Comparison of ENCODE assay signal across 17 mouse cellular contexts in the genomic region with DNA sequence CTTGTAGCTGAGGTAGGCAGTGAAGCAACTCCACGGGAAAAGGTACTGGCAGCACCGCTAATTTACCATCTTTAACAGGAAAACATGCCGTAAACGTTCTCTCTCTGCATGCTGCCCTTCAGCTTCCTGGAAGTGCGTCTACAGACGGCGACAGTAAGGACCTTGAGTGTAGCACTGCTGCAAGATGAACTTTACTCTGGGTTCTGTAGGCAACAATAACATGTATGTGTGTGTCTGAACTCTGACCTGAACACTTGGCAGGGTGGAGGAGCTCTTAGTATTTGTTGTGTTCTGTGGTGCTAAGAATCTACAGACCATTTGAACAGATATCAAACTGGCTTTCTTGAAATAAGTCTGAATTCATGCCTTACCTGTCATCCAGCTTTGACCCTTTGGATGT.
"Had no signal": no experiment of that assay in that cellular context is flagged by ENCODE, and none has a peak within 500 bp of the region (broad histone marks: within the 10 kb centered on the region; RNA-seq: fewer than 3 reads in every experiment).

No protein-coding gene starts in this region.

- H3K9ac ChIP-seq: limb, embryonic 13.5 days; liver, embryonic 15.5 days had no signal

- H3K36me3 ChIP-seq: limb, embryonic 10.5 days; liver, embryonic 15.5 days had no signal

- H3K4me2 ChIP-seq: limb, embryonic 13.5 days; liver, embryonic 15.5 days; midbrain, embryonic 11.5 days had no signal

- H3K27me3 ChIP-seq: limb, embryonic 13.5 days; liver, embryonic 15.5 days had no signal

- H3K4me3 ChIP-seq: limb, embryonic 10.5 days; limb, embryonic 13.5 days; liver, embryonic 15.5 days had no signal

- H3K27ac ChIP-seq: limb, embryonic 10.5 days; limb, embryonic 13.5 days; liver, embryonic 15.5 days had no signal

- DNase-seq: kidney, adult 18-20 months; kidney, adult 9 months; kidney, postnatal 14 days; kidney, postnatal 4 days; liver; lung, adult 2 months; lung, postnatal 14 days; lung, postnatal 4 days; midbrain, embryonic 14.5 days; right cerebral cortex, adult 18-20 months; right cerebral cortex, postnatal 14 days; right cerebral cortex, postnatal 4 days; thymus, postnatal 36 days had no signal

- H3K9me3 ChIP-seq: limb, embryonic 10.5 days; limb, embryonic 13.5 days; liver, embryonic 15.5 days had no signal

- H3K4me1 ChIP-seq: limb, embryonic 10.5 days; limb, embryonic 13.5 days; liver, embryonic 15.5 days had no signal
